Mouse (Mus musculus) embryo, embryonic 10 days (tissue): ENCODE results near the gene Otof.

Experiments used
- DNase-seq: peaks from one replicate; pipeline ENCODE4 v3.0.0-alpha.2; 2015; ENCODE audit warnings: low spot score

The Otof gene

DNA sequence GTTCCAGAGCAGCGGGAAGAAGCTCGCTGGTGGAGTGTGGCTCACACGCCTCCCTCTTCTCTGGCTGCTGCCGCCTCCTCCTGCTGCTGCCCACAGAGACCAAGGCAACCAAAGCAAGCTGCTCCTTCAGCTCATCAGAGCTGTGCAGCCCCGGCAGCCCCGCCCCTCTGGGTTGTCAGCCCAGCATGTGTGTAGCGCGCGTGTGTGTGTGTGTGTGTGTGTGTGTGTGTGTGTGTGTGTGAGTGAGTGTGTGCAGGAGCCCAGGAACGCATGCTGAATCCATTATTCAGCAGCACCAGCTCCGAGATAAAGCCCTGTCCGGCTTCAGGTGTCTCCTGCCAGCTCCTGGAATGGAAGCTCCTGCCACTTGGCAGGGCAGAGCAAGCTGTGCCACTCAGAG is at the start of gene Otof:
Gene Otof, minus strand, starts transcription at position 112 of the 400 bp plus-strand sequence.
- DNase-seq = peak; percentile 18

DNA sequence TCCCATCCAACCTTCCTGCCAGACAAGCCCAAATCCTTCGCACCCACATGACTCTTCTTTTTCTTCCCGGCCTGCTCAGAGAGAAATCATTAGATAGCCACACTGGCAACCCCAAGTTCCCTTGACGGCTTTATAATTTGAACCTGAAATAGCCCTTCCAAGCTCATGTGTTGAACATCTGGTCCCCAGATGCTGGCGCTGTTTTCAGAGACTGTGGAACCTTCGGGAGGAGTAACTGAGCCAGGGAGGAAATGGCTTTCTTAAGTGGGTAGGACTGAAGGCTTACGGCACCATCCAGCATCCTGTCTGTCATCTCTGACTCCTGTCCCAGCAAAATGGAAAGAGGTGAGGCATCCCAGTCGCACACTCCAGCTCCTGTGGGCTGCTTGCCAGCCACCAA is 35.6 kb upstream of the Otof start:
- peak; percentile 73 for DNase-seq

DNA sequence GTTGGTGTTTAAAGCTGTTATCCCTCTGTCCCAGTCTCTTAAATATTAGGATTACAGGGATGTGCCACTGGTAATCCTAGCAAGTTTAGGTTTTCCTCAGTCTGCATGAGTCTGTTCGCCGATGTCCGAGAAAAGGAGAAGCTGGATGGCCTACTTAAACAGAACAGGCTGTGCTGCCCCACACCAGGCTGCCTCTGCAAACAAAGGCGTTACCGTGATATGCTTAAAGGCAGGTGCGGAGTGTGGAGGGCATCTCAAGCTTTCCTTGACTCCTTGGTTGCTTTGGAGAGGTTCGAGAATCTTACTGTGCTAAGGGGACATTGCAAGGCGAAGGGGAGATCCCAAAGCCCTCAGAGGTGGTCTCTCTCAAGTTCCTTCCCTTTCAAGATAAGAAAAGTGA is 35.1 kb upstream of the Otof start:
- DNase-seq = no peak

DNA sequence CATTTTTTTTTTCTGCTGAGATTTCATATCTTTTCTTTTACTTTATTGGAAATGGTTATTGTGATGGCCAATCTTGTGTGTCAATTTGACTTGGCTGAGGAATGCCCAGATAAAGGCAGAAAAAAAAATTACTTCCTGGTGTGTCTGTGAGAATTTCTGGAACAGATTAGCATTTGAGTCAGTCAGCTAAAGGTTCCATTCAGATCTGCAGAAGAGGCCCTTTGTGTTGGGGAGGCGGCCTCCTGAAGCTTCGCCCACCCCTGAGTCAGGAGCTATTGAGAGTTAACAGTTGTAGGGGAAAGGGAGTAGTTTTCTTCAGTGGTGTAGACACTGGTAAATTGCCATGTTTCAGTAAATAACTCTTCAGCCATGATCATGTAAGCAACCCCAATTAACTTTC is 33.6 kb upstream of the Otof start:
- DNase-seq = peak; percentile 24

DNA sequence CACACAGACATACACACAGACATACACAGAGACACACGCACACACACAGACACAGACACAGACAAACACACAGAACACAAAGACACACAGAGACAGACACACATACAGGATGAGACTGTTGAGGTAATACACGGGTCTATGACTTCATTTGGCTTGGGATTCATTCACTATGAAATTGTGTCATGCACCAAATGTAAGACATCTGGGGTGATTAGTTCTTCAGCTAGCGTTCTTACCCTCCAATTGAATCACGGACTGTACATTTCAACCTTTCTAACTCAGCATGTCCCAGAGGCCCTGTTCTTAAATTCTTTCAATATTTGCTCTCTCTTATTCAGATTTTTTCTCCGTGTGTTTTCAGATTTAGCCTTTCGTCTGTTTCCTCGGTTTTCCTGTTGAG is 32.9 kb upstream of the Otof start:
- no peak for DNase-seq

DNA sequence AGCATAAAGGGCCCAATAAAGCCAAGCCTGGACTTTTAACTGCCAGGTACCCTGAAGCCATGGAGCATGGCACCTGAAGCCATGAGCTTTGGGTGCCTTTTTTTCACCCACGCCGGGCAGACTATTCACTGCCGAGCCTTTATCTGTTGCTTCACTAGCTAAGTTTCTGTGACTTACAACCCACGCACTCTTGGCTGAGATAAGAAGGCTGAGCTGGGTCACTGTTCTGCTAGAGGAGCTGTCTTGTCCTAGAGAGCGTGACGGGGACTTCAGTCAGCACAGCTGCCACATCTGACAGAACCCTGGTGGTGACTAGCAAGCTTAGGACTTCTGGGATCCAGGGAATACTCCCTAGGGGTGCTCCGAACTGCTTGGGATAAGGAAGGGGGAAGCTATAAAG is 32.0 kb upstream of the Otof start:
- DNase-seq = no peak

DNA sequence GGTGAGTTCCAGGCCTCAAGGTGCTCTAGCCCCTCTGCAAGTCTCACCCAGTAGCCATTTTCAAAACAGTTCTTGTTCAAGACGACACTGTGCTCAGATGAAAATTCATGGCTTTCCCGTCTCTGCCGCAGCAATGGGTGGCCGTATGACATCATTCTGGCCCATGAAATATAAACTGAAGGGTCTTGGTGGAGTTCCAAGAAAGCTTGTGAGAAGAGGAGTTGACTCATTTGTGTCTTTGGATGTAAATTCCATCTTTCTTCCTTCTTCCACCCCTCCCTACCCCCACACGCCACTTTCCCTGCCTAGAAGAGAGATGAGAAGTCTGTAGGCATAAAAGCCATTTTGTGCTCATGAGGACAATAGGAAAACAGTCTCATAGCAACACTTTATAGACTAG is 29.1 kb upstream of the Otof start:
- no peak for DNase-seq

DNA sequence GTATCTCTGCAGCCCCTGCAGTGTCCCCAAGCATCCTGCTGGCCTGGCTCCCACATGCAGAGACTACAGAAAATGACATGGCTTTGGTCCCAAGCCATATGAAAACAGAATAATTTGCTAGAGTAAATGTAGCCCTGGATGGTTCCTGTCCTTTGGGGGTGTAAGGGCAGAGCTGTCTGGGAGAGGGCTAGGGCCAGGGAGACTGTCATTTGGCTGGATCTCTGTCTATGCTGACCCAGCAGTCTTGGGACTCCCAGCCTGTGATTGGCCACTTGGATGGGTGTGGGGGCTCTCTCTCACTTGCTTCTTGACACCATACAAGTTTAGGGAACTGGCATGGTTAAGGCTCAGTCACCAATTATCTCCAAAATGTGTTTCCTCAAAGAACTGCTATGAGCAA is 28.5 kb upstream of the Otof start:
- no peak for DNase-seq

DNA sequence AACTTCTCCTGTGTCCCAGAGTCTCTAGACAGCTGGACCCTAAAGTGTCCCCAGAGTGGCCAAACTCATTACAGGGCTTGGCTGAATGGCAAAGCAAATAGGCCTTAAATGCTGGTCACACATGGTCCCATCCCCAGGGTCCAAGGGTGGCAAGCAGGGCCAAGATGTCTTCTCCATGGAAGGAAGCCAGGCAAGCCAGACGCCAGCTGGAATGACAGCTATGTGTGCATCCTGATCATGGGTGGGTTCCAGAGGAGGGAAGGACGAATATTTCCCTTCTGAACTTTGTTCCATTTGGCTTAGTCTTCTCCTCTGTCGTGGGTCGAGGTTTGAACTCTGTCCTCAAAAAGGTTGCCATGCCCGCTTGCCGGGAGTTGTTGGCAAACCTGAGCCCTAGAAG is 23.4 kb upstream of the Otof start:
- no peak for DNase-seq

DNA sequence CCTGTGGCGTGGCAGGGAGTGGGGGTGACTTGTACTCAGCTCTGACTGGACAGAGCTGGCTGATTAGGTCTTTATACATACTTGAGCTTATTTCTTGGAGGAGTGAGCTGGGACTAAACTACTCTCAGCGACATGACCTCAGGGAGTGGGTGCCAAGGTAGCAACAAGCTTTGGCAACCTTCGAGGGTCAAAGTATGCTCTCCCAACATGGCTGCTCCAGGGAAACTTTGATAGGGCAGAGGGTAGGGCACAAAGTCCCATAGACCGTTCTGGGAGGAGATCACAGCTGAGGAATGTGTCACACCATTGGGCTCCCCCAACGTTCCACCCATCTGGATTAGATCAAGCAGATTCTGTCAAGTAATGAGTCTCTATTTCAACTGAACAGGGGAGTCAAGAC is 22.9 kb upstream of the Otof start:
- no peak for DNase-seq

DNA sequence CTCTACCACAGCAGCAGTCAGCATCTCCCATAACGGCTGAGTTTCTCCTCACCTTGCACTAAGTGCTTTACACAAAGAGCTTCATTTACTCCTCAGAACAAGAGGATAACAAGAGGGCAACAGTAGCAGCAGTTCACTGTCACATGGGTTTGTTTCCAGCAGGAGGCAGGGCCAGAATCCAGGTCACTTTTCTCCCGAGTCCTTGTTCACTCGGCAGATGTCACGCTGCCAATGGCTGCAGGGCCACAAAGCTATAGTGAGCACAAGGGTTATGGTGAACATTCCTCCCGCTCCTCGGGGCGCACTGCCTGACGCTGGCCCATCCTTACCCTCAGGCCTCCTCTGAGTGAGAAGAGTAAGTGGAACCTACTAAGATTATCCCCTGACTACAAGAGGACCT is 21.8 kb upstream of the Otof start:
- DNase-seq = no peak

DNA sequence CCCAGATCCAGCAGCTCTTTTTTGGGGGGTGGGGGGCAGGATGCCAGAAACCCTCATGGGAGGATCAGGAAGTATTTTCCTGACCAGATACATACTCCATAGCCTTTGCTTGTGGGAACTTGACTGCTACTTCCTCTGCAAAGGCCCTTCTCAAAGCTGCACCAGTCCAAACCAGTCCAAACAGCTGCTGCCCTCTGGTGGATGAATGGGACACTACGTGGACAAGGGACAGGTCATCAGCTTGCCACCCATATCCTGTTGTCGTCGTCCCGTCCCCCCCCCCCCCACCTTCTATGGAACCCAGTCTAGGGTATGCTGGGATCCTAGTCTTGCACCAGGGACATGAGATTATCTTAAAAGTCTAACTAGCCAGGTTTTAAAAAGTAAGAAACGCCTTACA is 20.6 kb upstream of the Otof start:
- DNase-seq = peak; percentile 89

DNA sequence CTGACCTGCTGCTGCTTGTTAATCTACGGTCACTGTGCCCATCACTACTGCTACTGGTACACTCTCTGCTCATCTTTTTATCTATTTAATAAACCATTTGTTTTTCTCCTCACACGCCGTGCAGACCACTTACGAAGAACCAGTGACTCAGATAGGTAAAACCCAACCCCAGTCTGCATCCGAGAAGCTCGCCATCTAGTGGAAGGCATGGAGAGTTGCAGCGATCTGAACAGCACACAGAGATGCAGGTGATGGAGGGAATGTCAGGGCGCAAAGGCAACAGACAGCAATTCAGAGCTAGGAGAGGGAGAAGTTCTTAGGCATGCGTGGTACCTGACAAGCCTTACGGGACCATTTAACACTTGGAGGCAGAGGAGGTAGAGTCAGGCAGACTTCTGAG is 14.8 kb upstream of the Otof start:
- DNase-seq = peak; percentile 65

DNA sequence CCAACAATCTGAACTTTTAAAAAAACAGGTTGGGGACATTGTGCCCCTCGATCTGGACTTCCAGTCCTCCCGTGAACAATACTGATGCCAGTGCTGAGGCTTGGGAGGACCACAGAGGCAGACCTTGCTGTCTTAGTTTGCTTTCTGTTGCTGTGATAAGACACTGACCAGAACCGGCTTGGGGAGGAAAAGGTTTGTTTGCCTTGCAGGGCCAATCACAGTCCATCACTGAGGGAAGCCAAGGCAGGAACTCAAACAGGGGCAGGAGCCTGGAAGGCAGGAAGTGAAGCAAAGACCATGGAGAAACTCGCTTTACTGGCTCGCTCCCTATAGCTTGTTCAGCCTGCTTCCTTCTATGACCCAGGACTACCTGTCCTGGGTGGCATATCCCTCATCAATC is 10.4 kb upstream of the Otof start:
- no peak for DNase-seq

DNA sequence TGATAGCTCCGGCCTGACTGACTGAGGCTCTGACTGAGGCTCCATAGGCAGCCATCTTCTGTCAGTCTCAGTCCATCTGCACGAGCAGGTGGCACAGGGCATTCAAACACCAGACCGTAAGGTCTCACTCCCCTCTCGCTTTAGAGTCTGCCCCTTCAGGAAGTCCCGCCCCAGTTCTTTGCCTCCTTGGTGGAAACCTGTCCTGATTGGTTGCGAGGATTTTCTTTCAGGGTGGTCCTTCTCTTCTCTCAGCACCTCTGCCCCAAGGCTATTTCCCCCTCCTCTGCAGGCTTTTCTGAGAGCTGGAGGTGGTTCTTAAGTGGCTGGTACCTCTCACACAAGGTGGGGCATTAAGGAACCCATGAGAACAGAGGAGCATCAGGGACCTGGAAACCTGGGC is 8.7 kb upstream of the Otof start:
- peak; percentile 21 for DNase-seq

DNA sequence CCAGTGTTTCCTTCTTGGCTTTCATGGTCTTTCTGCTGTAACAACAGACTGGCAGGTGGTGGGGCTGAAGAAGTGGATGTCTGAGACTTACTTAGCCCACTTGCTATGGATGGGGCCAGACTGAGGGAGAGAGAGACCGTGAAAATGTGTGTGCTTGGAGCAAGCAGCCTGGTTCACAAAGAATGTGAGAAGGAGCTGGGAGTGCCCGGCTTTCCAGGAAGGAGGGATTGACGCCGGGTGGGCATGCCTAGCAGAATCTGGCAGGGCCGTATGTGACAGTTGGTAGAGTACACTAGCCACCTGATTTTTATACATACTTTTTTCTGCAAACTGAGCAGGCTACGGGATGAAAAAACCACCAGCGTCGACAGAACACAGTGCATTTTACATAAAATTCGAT is 4.6 kb upstream of the Otof start:
- no peak for DNase-seq

DNA sequence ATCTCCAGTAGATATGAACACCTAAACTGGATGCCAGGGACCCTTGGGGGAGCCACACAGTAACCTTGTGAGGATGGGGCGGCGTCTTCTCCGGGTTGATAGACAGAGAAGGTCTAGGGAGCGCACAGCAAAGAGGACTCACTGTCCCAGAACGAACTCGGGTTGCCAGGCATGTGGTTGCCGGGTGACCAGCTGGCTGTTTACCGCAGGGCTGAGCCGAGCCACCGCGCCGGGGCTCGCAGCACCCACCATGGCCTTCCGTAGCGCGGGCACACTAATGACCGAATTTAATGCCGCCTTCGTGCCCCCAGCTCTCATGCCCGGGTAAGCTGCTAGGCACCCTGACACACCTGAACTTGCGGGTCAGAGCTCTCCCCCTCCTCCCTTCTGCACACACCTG is 4.1 kb upstream of the Otof start, which contains the start of gene 1700001C02Rik:
Gene 1700001C02Rik, plus strand, starts transcription at position 187 of the 400 bp plus-strand sequence.
- peak; percentile 20 for DNase-seq

DNA sequence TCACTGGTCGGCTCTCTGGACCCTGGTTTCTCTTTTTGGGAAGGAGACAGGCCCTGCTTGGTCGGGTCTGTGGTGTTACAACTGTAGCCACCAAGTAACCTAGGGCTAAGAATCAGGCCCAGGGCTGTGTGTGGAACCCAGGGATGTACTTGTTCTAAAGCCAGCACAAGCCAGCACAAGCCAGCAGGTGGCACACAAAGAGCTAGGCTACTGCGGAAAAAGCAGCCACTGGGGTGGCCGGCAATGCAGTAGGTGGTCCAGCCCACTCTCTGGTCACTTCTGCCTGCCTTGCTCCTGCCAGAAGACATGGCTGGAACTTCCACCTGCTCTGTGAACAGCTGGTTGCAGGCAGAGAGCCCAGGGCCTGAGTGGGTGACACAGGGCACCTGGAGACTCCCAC is 1.6 kb downstream of the Otof start:
- DNase-seq = peak; percentile 45

DNA sequence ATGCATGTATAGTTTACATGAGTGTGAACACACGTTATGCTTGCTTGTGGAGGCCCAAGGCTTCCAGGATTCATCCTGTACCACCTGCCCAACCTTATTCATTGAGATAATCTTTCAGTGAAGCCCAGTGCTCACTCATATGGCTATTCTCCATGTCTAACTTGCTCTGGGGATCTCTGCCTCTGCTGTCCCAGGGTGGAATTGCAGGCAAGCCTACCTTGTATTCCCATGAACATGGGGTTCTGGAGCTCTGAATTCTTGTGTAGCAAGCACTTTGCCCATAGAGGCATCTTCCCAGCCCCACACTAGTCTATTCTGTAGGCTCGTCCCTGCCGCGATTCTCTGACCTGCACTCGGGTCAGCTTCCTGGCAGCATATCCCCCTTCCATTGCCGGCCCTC is 5.7 kb downstream of the Otof start:
- peak; percentile 24 for DNase-seq

DNA sequence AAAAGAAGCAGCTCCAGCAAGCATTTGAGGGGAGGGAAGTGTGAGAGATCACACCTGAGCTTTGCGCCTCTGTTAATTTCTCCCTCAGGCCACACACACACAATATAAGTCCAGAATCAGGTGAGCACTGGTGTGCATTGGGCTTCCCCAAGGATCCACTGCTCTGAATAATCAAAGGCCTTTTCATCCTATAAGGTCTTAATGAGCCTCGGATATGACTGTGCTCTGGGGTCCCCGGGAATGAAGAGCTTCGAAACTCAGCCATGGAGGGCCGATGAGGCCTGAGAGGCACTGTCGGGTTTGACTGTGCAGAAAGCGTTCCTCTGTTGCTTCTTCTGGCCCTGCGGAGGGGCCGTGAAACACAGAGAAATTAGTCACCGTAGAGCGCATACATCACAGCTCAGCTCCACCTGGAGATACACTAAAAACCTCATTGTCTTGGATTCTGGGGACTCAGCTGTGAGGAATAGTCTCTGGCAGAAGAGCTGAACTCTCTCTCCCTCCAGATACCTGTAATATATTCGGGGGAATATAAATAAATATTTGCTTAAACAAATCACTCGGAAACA is 17.3 kb downstream of the Otof start:
- no peak for DNase-seq

DNA sequence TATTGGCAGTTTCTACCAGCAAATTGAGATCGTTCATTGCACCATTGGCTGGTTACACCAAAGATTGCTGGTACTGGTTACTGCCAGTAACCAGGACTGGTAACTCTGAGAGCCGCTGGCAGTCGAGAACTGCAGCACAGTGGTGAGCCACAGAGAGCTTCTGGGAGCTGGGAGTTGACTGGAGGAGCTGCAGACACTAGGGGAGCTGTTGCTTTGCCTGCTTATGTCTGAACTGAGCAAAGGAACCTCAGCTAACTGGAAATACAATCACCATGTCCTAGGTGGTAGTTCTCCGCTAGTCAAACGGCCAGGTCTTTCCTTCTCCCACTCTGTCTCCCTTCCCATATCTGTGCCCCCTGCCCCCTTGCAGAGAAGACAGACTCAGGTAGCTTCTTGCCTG is 19.5 kb downstream of the Otof start:
- DNase-seq = no peak

DNA sequence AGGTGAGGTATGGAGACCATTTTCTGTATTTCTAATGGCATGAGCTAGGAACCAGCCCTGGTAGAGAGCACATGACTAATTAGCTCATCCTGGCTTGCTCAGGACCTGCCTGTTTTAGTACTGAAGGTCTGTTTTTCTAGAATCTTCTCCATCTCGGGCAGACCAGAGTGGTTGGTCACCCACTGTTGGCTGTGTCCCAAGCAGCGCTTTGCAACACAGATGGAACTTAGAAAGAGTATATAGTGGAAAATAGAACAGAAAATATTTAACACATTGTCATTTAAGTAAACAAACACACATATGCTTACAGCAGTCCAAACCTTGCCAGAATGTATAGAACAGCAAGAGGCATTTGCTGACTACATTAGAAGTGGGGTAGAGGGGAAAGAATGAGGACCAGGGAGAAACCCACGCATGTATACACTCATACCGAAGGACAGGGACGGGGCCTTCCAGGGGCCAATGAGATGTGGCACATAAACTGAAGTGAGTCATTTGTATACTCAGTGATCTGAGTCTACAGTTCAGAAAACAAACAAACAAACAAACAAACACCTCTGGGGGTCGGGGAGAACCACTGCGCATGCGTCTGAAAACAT is 21.3 kb downstream of the Otof start:
- DNase-seq = no peak

DNA sequence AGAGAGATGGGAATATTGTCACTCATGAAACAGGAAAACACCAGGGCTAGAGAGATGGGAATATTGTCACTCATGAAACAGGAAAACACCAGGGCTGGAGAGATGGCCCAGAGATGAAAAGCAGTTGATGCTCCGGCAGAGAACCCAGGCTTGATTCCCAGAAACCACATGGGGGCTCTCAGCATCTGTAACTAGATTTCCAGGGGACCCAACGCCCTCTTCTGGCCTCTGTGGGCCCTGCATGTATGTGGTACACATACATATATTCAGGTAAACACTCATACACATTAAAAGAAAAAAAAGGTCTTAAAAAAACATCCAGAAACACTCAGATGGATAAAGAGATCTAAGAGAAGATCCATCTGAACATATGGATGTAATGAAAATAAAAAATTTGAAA is 22.8 kb downstream of the Otof start:
- DNase-seq = no peak

DNA sequence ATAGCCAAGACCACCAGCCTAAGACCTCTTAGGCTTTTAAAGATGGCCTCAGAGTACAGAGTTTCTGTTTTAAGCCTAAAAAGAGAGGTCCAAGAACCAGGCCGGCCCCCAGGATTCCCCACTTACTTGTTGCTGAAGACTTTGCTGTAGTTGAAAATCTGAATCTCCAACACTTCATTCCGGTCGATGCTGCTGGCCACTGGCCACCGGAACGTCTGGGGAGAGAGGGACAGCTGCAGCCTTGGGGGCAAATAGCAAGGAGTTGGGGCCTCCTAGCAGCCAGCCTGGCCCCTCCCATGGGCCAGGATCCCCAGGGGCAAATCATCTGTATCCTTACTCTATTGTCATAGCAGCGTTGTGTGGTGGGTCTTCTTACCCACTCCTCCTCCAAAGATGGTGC is 34.3 kb downstream of the Otof start:
- no peak for DNase-seq
